Mouse (Mus musculus): ENCODE measurements around the gene Gtdc1. TPM values are rescaled to one million over a fixed set of nuclear protein-coding genes. Genes with fewer than 3 reads are reported as not detected.
A peak's percentile ranks its signal among the peaks of the same experiment; 100 is the strongest.

The Gtdc1 gene
- polyA plus RNA-seq, 1 experiment = 7.2 TPM

GRCm38 (mm10) chr2:44965834-44966555 lies 38.5 kb upstream of the Gtdc1 start:
- WGBS = 64% methylated on average over 2 of the region's 2 CpGs

GRCm38 (mm10) chr2:44962620-44963019 lies 35.2 kb upstream of the Gtdc1 start:
- no peak overlapping the region for H3K27ac ChIP-seq (ENCODE audit: insufficient read depth, low read depth, low read length)
- WGBS = 91% methylated on average over 5 of the region's 5 CpGs
- TF ChIP-seq CTCF (conservative IDR thresholded peaks at IDR 0.05; ENCODE audit: insufficient read depth, insufficient read length, low read depth, low read length) = no peak
- no peak for TF ChIP-seq POLR2A (IDR thresholded peaks at IDR 0.05; ENCODE audit: low read depth, low read length)
- H3K27me3 ChIP-seq (replicated peaks; ENCODE audit: control insufficient read depth, insufficient read depth, low read length) = no peaks in the 10 kb centered on the region
- H3K4me1 ChIP-seq (ENCODE audit: control insufficient read depth, insufficient read depth, low read length) = no peaks in the 10 kb centered on the region
- DNase-seq = no peak
- H3K36me3 ChIP-seq (ENCODE audit: control insufficient read depth, insufficient read depth, low read length) = no peaks in the 10 kb centered on the region
- H3K4me3 ChIP-seq (ENCODE audit: insufficient read depth, low read depth, low read length) = no peak overlapping the region

More at GRCm38 (mm10) chr2:44965834-44966555, 38.5 kb upstream of the Gtdc1 start:
- Histone ChIP-seq H3K4me3 (ENCODE audit: insufficient read depth, low read depth, low read length) (no peak overlapping the region), H3K4me1 (ENCODE audit: control insufficient read depth, insufficient read depth, low read length) (no peaks in the 10 kb centered on the region), H3K27me3 (replicated peaks; ENCODE audit: control insufficient read depth, insufficient read depth, low read length) (no peaks in the 10 kb centered on the region), H3K27ac (ENCODE audit: insufficient read depth, low read depth, low read length) (no peak overlapping the region), H3K36me3 (ENCODE audit: control insufficient read depth, insufficient read depth, low read length) (no peaks in the 10 kb centered on the region)
- TF ChIP-seq CTCF (conservative IDR thresholded peaks at IDR 0.05; ENCODE audit: insufficient read depth, insufficient read length, low read depth, low read length) = no peak
- TF ChIP-seq POLR2A (IDR thresholded peaks at IDR 0.05; ENCODE audit: low read depth, low read length) = no peak
- DNase-seq = no peak

- TF ChIP-seq POLR2A (IDR thresholded peaks at IDR 0.05; ENCODE audit: low read depth, low read length) (no peak), CTCF (conservative IDR thresholded peaks at IDR 0.05; ENCODE audit: insufficient read depth, insufficient read length, low read depth, low read length) (no peak)
- Histone ChIP-seq H3K4me3 (ENCODE audit: insufficient read depth, low read depth, low read length) (no peak overlapping the region), H3K4me1 (ENCODE audit: control insufficient read depth, insufficient read depth, low read length) (no peaks in the 10 kb centered on the region), H3K27ac (ENCODE audit: insufficient read depth, low read depth, low read length) (no peak overlapping the region), H3K27me3 (replicated peaks; ENCODE audit: control insufficient read depth, insufficient read depth, low read length) (no peaks in the 10 kb centered on the region), H3K36me3 (ENCODE audit: control insufficient read depth, insufficient read depth, low read length) (no peaks in the 10 kb centered on the region)
- 86% methylated on average over 4 of the region's 4 CpGs for WGBS
- no peak for DNase-seq
Observed at GRCm38 (mm10) chr2:44961192-44961591, 33.7 kb upstream of the Gtdc1 start.

- Histone ChIP-seq H3K27me3 (replicated peaks; ENCODE audit: control insufficient read depth, insufficient read depth, low read length) (no peaks in the 10 kb centered on the region), H3K4me3 (ENCODE audit: insufficient read depth, low read depth, low read length) (no peak overlapping the region), H3K36me3 (ENCODE audit: control insufficient read depth, insufficient read depth, low read length) (no peaks in the 10 kb centered on the region), H3K4me1 (ENCODE audit: control insufficient read depth, insufficient read depth, low read length) (no peaks in the 10 kb centered on the region), H3K27ac (ENCODE audit: insufficient read depth, low read depth, low read length) (no peak overlapping the region)
- DNase-seq = no peak
- 69% methylated on average over 3 of the region's 3 CpGs for WGBS
- TF ChIP-seq POLR2A (IDR thresholded peaks at IDR 0.05; ENCODE audit: low read depth, low read length) = no peak
- no peak for TF ChIP-seq CTCF (conservative IDR thresholded peaks at IDR 0.05; ENCODE audit: insufficient read depth, insufficient read length, low read depth, low read length)
Observed at GRCm38 (mm10) chr2:44960561-44960960, 33.1 kb upstream of the Gtdc1 start.

GRCm38 (mm10) chr2:44957329-44957797 lies 29.9 kb upstream of the Gtdc1 start:
- Histone ChIP-seq H3K4me1 (ENCODE audit: control insufficient read depth, insufficient read depth, low read length) (peaks cover 6% of the 10 kb centered on the region; the same call in 1 of the 2 replicates), H3K4me3 (ENCODE audit: insufficient read depth, low read depth, low read length) (no peak overlapping the region), H3K36me3 (ENCODE audit: control insufficient read depth, insufficient read depth, low read length) (no peaks in the 10 kb centered on the region), H3K27me3 (replicated peaks; ENCODE audit: control insufficient read depth, insufficient read depth, low read length) (no peaks in the 10 kb centered on the region), H3K27ac (ENCODE audit: insufficient read depth, low read depth, low read length) (no peak overlapping the region)
- WGBS = 60% methylated on average over 1 of the region's 1 CpGs
- no peak for TF ChIP-seq CTCF (conservative IDR thresholded peaks at IDR 0.05; ENCODE audit: insufficient read depth, insufficient read length, low read depth, low read length)
- no peak for TF ChIP-seq POLR2A (IDR thresholded peaks at IDR 0.05; ENCODE audit: low read depth, low read length)
- DNase-seq = no peak

GRCm38 (mm10) chr2:44956232-44956631 lies 28.8 kb upstream of the Gtdc1 start:
- Histone ChIP-seq H3K27me3 (replicated peaks; ENCODE audit: control insufficient read depth, insufficient read depth, low read length) (no peaks in the 10 kb centered on the region), H3K36me3 (ENCODE audit: control insufficient read depth, insufficient read depth, low read length) (no peaks in the 10 kb centered on the region), H3K4me3 (ENCODE audit: insufficient read depth, low read depth, low read length) (no peak overlapping the region), H3K27ac (ENCODE audit: insufficient read depth, low read depth, low read length) (no peak overlapping the region; the same call in 1 of the 2 replicates), H3K4me1 (ENCODE audit: control insufficient read depth, insufficient read depth, low read length) (peaks cover 6% of the 10 kb centered on the region; the same call in 1 of the 2 replicates)
- 42% methylated on average over 3 of the region's 3 CpGs for WGBS
- TF ChIP-seq CTCF (conservative IDR thresholded peaks at IDR 0.05; ENCODE audit: insufficient read depth, insufficient read length, low read depth, low read length) (no peak), POLR2A (IDR thresholded peaks at IDR 0.05; ENCODE audit: low read depth, low read length) (no peak)
- peak; percentile 42 for DNase-seq

- no peak overlapping the region for H3K27ac ChIP-seq (ENCODE audit: insufficient read depth, low read depth, low read length)
- H3K4me3 ChIP-seq (ENCODE audit: insufficient read depth, low read depth, low read length) = no peak overlapping the region
- H3K36me3 ChIP-seq (ENCODE audit: control insufficient read depth, insufficient read depth, low read length) = no peaks in the 10 kb centered on the region
- H3K4me1 ChIP-seq (ENCODE audit: control insufficient read depth, insufficient read depth, low read length) = peaks cover 6% of the 10 kb centered on the region; the same call in 1 of the 2 replicates
- TF ChIP-seq POLR2A (IDR thresholded peaks at IDR 0.05; ENCODE audit: low read depth, low read length) (no peak), CTCF (conservative IDR thresholded peaks at IDR 0.05; ENCODE audit: insufficient read depth, insufficient read length, low read depth, low read length) (no peak)
- 96% methylated on average over 6 of the region's 6 CpGs for WGBS
- no peaks in the 10 kb centered on the region for H3K27me3 ChIP-seq (replicated peaks; ENCODE audit: control insufficient read depth, insufficient read depth, low read length)
- DNase-seq = no peak
Observed at GRCm38 (mm10) chr2:44955506-44955905, 28.0 kb upstream of the Gtdc1 start.
